Mouse (Mus musculus) liver, postnatal 0 days (tissue): ENCODE data around the gene Pgpep1l. TPM values are rescaled to one million over a fixed set of nuclear protein-coding genes. Genes with fewer than 3 reads are reported as not detected.

Experiments used
- ATAC-seq: fragments of 200-750 bp; cut with Nextera tagmentation; 2 replicates; pipeline ENCODE4 v1.8.0; 2017; ENCODE audit warnings: mild to moderate bottlenecking, moderate library complexity
- DNase-seq: peaks from one replicate; pipeline ENCODE4 v3.0.0-alpha.2; 2016
- H3K27ac ChIP-seq: fragments of 300-500 bp; sonication (generic); 2 replicates; pipeline ENCODE4 v1.5.1; 2014; ENCODE audit warnings: antibody characterized with exemption, moderate library complexity, mild to moderate bottlenecking, low read depth
- H3K27me3 ChIP-seq: fragments of 300-500 bp; sonication (generic); 2 replicates; pipeline ENCODE4 v1.6.1; 2014; ENCODE audit warnings: low read length, control low read depth, mixed read lengths; ENCODE audit not compliant: insufficient read depth
- H3K36me3 ChIP-seq: fragments of 300-500 bp; sonication (generic); replicated peaks from 2 replicates; pipeline ENCODE4 v1.6.1; 2014; ENCODE audit warnings: mild to moderate bottlenecking, control low read depth, low read length, moderate library complexity, mixed read lengths; ENCODE audit not compliant: insufficient read depth
- H3K4me1 ChIP-seq: fragments of 300-500 bp; sonication (generic); 2 replicates; pipeline ENCODE4 v1.6.1; 2014; ENCODE audit warnings: antibody characterized with exemption, mild to moderate bottlenecking, control low read depth; ENCODE audit not compliant: insufficient read depth
- H3K4me2 ChIP-seq: fragments of 300-500 bp; sonication (generic); 2 replicates; pipeline ENCODE4 v1.6.1; 2014; ENCODE audit warnings: low read depth, mild to moderate bottlenecking, low read length, moderate library complexity, mixed read lengths
- H3K4me3 ChIP-seq: fragments of 300-500 bp; sonication (generic); 2 replicates; pipeline ENCODE4 v1.5.1; 2014; ENCODE audit warnings: low read depth, low read length
- H3K9ac ChIP-seq: fragments of 300-500 bp; sonication (generic); replicated peaks from 2 replicates; pipeline ENCODE4 v1.6.1; 2014; ENCODE audit warnings: mild to moderate bottlenecking, moderate library complexity
- H3K9me3 ChIP-seq: fragments of 300-500 bp; sonication (generic); 2 replicates; pipeline ENCODE4 v1.6.1; 2016; ENCODE audit warnings: mild to moderate bottlenecking, control low read depth, low read length, mixed read lengths
- CTCF ChIP-seq: sonication (generic); IDR thresholded peaks from 2 replicates; pipeline ENCODE4 v1.5.1; 2016; ENCODE audit warnings: antibody characterized with exemption, low read depth
- EP300 ChIP-seq: IDR thresholded peaks from 2 replicates; pipeline ENCODE4 v1.6.1; 2016; ENCODE audit warnings: antibody characterized with exemption, low read depth, mild to moderate bottlenecking
- WGBS: fragments of 180-500 bp; shearing (Covaris S2); extraction: QIAGEN DNeasy Blood & Tissue Kit; methylation state at CpG from one replicate; pipeline ENCODE4 v1.1.7; 2014; ENCODE audit not compliant: insufficient replicate concordance; 5-methylcytosine and 5-hydroxymethylcytosine counted together
- polyA plus RNA-seq: library from polyadenylated mRNA; unstranded; fragments of >200 nt; fragmentation: Nextera tagmentation; extraction: Ambion mirVana; gene quantifications from 2 replicates; pipeline ENCODE4 v1.2.1, GENCODE M21; 2015

Gene Pgpep1l
- polyA plus RNA-seq, 1 experiment from 2014 or later, result not detected

- TF ChIP-seq CTCF, result no peak
- TF ChIP-seq EP300, result no peak
- no peak overlapping the region for H3K9ac ChIP-seq
- H3K27me3 ChIP-seq, result 0 out of 2 replicates have a peak, but pooled peaks cover 5% of the 10 kb centered on the region
- H3K9me3 ChIP-seq, result no peaks in the 10 kb centered on the region
- no peak overlapping the region for H3K4me2 ChIP-seq
- H3K27ac ChIP-seq, result no peak overlapping the region
- no peak overlapping the region for H3K4me3 ChIP-seq
- ATAC-seq, result no peak
- WGBS, result 31% methylated on average over 6 of the region's 6 CpGs
- peaks cover 8% of the 10 kb centered on the region; the same call in 1 of the 2 replicates for H3K4me1 ChIP-seq
- DNase-seq, result no peak
- no peaks in the 10 kb centered on the region for H3K36me3 ChIP-seq
Measured at GRCm38 (mm10) chr7:68266691-68267090, 2.7 kb upstream of the Pgpep1l start.

GRCm38 (mm10) chr7:68265391-68265790 is 1.4 kb upstream of the Pgpep1l start:
- no peak for ATAC-seq
- H3K4me2 ChIP-seq, result no peak overlapping the region

GRCm38 (mm10) chr7:68264531-68264930 is 498 bp upstream of the Pgpep1l start:
- Histone ChIP-seq H3K27ac (no peak overlapping the region), H3K9me3 (no peaks in the 10 kb centered on the region), H3K36me3 (no peaks in the 10 kb centered on the region), H3K4me2 (peak overlapping the region; percentile 64), H3K27me3 (0 out of 2 replicates have a peak, but pooled peaks cover 5% of the 10 kb centered on the region), H3K9ac (no peak overlapping the region), H3K4me1 (peaks cover 8% of the 10 kb centered on the region; the same call in 1 of the 2 replicates), H3K4me3 (0 out of 2 replicates have a peak overlapping the region, but pooled peaks have one; percentile 4)
- TF ChIP-seq EP300, result no peak
- TF ChIP-seq CTCF, result no peak
- peak; percentile 30 for DNase-seq
- ATAC-seq, result no peak
- WGBS, result 8% methylated on average over 14 of the region's 14 CpGs

More at GRCm38 (mm10) chr7:68265391-68265790, 1.4 kb upstream of the Pgpep1l start:
- no peak for TF ChIP-seq EP300
- no peak for TF ChIP-seq CTCF
- no peaks in the 10 kb centered on the region for H3K36me3 ChIP-seq
- no peak for DNase-seq
- H3K27me3 ChIP-seq, result 0 out of 2 replicates have a peak, but pooled peaks cover 5% of the 10 kb centered on the region
- H3K9me3 ChIP-seq, result no peaks in the 10 kb centered on the region
- peaks cover 8% of the 10 kb centered on the region; the same call in 1 of the 2 replicates for H3K4me1 ChIP-seq
- 42% methylated on average over 7 of the region's 7 CpGs for WGBS
- no peak overlapping the region for H3K27ac ChIP-seq
- H3K4me3 ChIP-seq, result no peak overlapping the region
- H3K9ac ChIP-seq, result no peak overlapping the region

GRCm38 (mm10) chr7:68263346-68264027 is 546 bp downstream of the Pgpep1l start:
- no peak overlapping the region for H3K4me3 ChIP-seq
- 59% methylated on average over 8 of the region's 8 CpGs for WGBS
- no peak overlapping the region for H3K27ac ChIP-seq
- H3K27me3 ChIP-seq, result 0 out of 2 replicates have a peak, but pooled peaks cover 5% of the 10 kb centered on the region
- H3K4me2 ChIP-seq, result peak overlapping the region; percentile 64
- no peaks in the 10 kb centered on the region for H3K9me3 ChIP-seq
- no peaks in the 10 kb centered on the region for H3K36me3 ChIP-seq
- H3K9ac ChIP-seq, result no peak overlapping the region
- no peak for TF ChIP-seq EP300
- TF ChIP-seq CTCF, result no peak
- DNase-seq (no peak), ATAC-seq (no peak)
- peaks cover 8% of the 10 kb centered on the region; the same call in 1 of the 2 replicates for H3K4me1 ChIP-seq

- no peak overlapping the region for H3K4me2 ChIP-seq
- H3K4me1 ChIP-seq, result peaks cover 8% of the 10 kb centered on the region; the same call in 1 of the 2 replicates
- H3K9me3 ChIP-seq, result no peaks in the 10 kb centered on the region
- 0 out of 2 replicates have a peak, but pooled peaks cover 5% of the 10 kb centered on the region for H3K27me3 ChIP-seq
- DNase-seq (no peak), ATAC-seq (no peak)
- no peak overlapping the region for H3K27ac ChIP-seq
- 61% methylated on average over 8 of the region's 8 CpGs for WGBS
- TF ChIP-seq CTCF (peak; percentile 34), EP300 (no peak)
- H3K4me3 ChIP-seq, result no peak overlapping the region
- H3K9ac ChIP-seq, result no peak overlapping the region
- no peaks in the 10 kb centered on the region for H3K36me3 ChIP-seq
Measured at GRCm38 (mm10) chr7:68262612-68263200, 1.3 kb downstream of the Pgpep1l start.

- Histone ChIP-seq H3K27me3 (no peaks in the 10 kb centered on the region), H3K27ac (no peak overlapping the region), H3K4me2 (no peak overlapping the region), H3K9me3 (no peaks in the 10 kb centered on the region), H3K9ac (no peak overlapping the region), H3K4me3 (no peak overlapping the region), H3K4me1 (peaks cover 8% of the 10 kb centered on the region; the same call in 1 of the 2 replicates), H3K36me3 (no peaks in the 10 kb centered on the region)
- DNase-seq (no peak), ATAC-seq (no peak)
- TF ChIP-seq CTCF (no peak), EP300 (no peak)
- WGBS, result 65% methylated on average over 6 of the region's 6 CpGs
Measured at GRCm38 (mm10) chr7:68259523-68260081, 4.4 kb downstream of the Pgpep1l start.
